Mouse (Mus musculus): ENCODE results near the gene Gm10282. TPM values are rescaled to one million over a fixed set of nuclear protein-coding genes. Genes with fewer than 3 reads are reported as not detected.

The Gm10282 gene
- polyA plus RNA-seq, 1 experiment from 2014 or later, result 9.6 TPM

GRCm38 (mm10) chr8:72349838-72350237 is 44.8 kb upstream of the Gm10282 start:
- Histone ChIP-seq H3K9me3 (ENCODE audit: control insufficient read depth, low read length) (no peaks in the 10 kb centered on the region), H3K4me3 (ENCODE audit: low read depth, low read length) (no peak overlapping the region), H3K9ac (ENCODE audit: low read length) (no peak overlapping the region), H3K36me3 (ENCODE audit: control insufficient read depth, insufficient read depth, low read length) (no peaks in the 10 kb centered on the region), H3K4me1 (replicated peaks; ENCODE audit: control insufficient read depth, insufficient read depth) (no peaks in the 10 kb centered on the region), H3K4me2 (replicated peaks; ENCODE audit: low read depth) (no peak overlapping the region), H3K27ac (replicated peaks) (no peak overlapping the region), H3K27me3 (ENCODE audit: control insufficient read depth, insufficient read depth, low read length) (no peaks in the 10 kb centered on the region)
- 89% methylated on average over 9 of the region's 9 CpGs for WGBS
- no peak for DNase-seq (ENCODE audit: low spot score)
- TF ChIP-seq CTCF (IDR thresholded peaks at IDR 0.05; ENCODE audit: low read depth) (no peak), EP300 (optimal IDR thresholded peaks at IDR 0.05) (no peak)
- ATAC-seq (ENCODE audit: low FRiP score, low TSS enrichment), result no peak

GRCm38 (mm10) chr8:72348956-72349355 is 43.9 kb upstream of the Gm10282 start:
- Histone ChIP-seq H3K9me3 (ENCODE audit: control insufficient read depth, low read length) (no peaks in the 10 kb centered on the region), H3K4me1 (replicated peaks; ENCODE audit: control insufficient read depth, insufficient read depth) (no peaks in the 10 kb centered on the region), H3K27ac (replicated peaks) (no peak overlapping the region), H3K36me3 (ENCODE audit: control insufficient read depth, insufficient read depth, low read length) (peaks cover 3% of the 10 kb centered on the region; the same call in 1 of the 2 replicates), H3K27me3 (ENCODE audit: control insufficient read depth, insufficient read depth, low read length) (no peaks in the 10 kb centered on the region), H3K4me3 (ENCODE audit: low read depth, low read length) (no peak overlapping the region), H3K4me2 (replicated peaks; ENCODE audit: low read depth) (no peak overlapping the region), H3K9ac (ENCODE audit: low read length) (no peak overlapping the region)
- 79% methylated on average over 1 of the region's 1 CpGs for WGBS
- ATAC-seq (ENCODE audit: low FRiP score, low TSS enrichment), result no peak
- TF ChIP-seq EP300 (optimal IDR thresholded peaks at IDR 0.05) (no peak), CTCF (IDR thresholded peaks at IDR 0.05; ENCODE audit: low read depth) (no peak)
- DNase-seq (ENCODE audit: low spot score), result no peak

- ATAC-seq (ENCODE audit: low FRiP score, low TSS enrichment), result 0 out of 2 replicates have a peak, but pooled peaks have one; percentile 22
- Histone ChIP-seq H3K27me3 (ENCODE audit: control insufficient read depth, insufficient read depth, low read length) (no peaks in the 10 kb centered on the region), H3K36me3 (ENCODE audit: control insufficient read depth, insufficient read depth, low read length) (peaks cover 3% of the 10 kb centered on the region; the same call in 1 of the 2 replicates), H3K4me1 (replicated peaks; ENCODE audit: control insufficient read depth, insufficient read depth) (no peaks in the 10 kb centered on the region), H3K4me2 (replicated peaks; ENCODE audit: low read depth) (no peak overlapping the region), H3K9me3 (ENCODE audit: control insufficient read depth, low read length) (no peaks in the 10 kb centered on the region), H3K27ac (replicated peaks) (no peak overlapping the region), H3K9ac (ENCODE audit: low read length) (no peak overlapping the region), H3K4me3 (ENCODE audit: low read depth, low read length) (no peak overlapping the region)
- no peak for DNase-seq (ENCODE audit: low spot score)
- no peak for TF ChIP-seq CTCF (IDR thresholded peaks at IDR 0.05; ENCODE audit: low read depth)
- no peak for TF ChIP-seq EP300 (optimal IDR thresholded peaks at IDR 0.05)
- WGBS, result 100% methylated on average over 2 of the region's 2 CpGs
Observed at GRCm38 (mm10) chr8:72348114-72348513, 43.1 kb upstream of the Gm10282 start.

- Histone ChIP-seq H3K27ac (replicated peaks) (no peak overlapping the region), H3K9ac (ENCODE audit: low read length) (no peak overlapping the region), H3K9me3 (ENCODE audit: control insufficient read depth, low read length) (no peaks in the 10 kb centered on the region), H3K36me3 (ENCODE audit: control insufficient read depth, insufficient read depth, low read length) (peaks cover 3% of the 10 kb centered on the region; the same call in 1 of the 2 replicates), H3K4me1 (replicated peaks; ENCODE audit: control insufficient read depth, insufficient read depth) (no peaks in the 10 kb centered on the region), H3K27me3 (ENCODE audit: control insufficient read depth, insufficient read depth, low read length) (no peaks in the 10 kb centered on the region), H3K4me3 (ENCODE audit: low read depth, low read length) (no peak overlapping the region), H3K4me2 (replicated peaks; ENCODE audit: low read depth) (no peak overlapping the region)
- WGBS, result 75% methylated on average over 1 of the region's 1 CpGs
- TF ChIP-seq CTCF (IDR thresholded peaks at IDR 0.05; ENCODE audit: low read depth) (no peak), EP300 (optimal IDR thresholded peaks at IDR 0.05) (no peak)
- ATAC-seq (ENCODE audit: low FRiP score, low TSS enrichment) (no peak), DNase-seq (ENCODE audit: low spot score) (no peak)
Observed at GRCm38 (mm10) chr8:72347553-72347952, 42.5 kb upstream of the Gm10282 start.

DNA sequence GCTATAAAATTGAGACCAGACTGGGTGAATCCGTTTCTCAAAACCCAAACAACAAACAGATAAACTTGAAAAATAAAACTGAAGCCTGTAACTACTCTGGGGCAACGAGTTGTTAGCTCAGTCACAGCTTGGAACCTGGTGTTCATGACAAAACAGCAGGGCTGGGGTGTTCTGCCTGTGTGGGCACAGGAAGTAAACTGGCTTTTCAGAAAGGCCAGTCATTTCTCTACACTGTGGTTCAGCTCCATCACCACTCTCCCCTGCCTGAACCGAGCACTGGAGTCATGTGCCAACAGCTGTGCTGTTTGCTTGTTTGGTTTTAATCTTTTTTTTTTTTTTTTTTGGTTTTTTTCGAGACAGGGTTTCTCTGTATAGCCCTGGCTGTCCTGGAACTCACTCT is 38.7 kb upstream of the Gm10282 start:
- no peak for ATAC-seq (ENCODE audit: low FRiP score, low TSS enrichment)
- Histone ChIP-seq H3K4me2 (replicated peaks; ENCODE audit: low read depth) (no peak overlapping the region), H3K9ac (ENCODE audit: low read length) (no peak overlapping the region), H3K4me3 (ENCODE audit: low read depth, low read length) (no peak overlapping the region), H3K27ac (replicated peaks) (no peak overlapping the region), H3K27me3 (ENCODE audit: control insufficient read depth, insufficient read depth, low read length) (no peaks in the 10 kb centered on the region), H3K4me1 (replicated peaks; ENCODE audit: control insufficient read depth, insufficient read depth) (no peaks in the 10 kb centered on the region), H3K36me3 (ENCODE audit: control insufficient read depth, insufficient read depth, low read length) (peaks cover 18% of the 10 kb centered on the region; the same call in 1 of the 2 replicates), H3K9me3 (ENCODE audit: control insufficient read depth, low read length) (no peaks in the 10 kb centered on the region)
- no peak for DNase-seq (ENCODE audit: low spot score)
- 79% methylated on average over 3 of the region's 4 CpGs for WGBS
- TF ChIP-seq CTCF (IDR thresholded peaks at IDR 0.05; ENCODE audit: low read depth) (no peak), EP300 (optimal IDR thresholded peaks at IDR 0.05) (no peak)

GRCm38 (mm10) chr8:72342556-72343300 is 37.7 kb upstream of the Gm10282 start:
- H3K27me3 ChIP-seq (ENCODE audit: control insufficient read depth, insufficient read depth, low read length), result no peaks in the 10 kb centered on the region
- no peaks in the 10 kb centered on the region for H3K9me3 ChIP-seq (ENCODE audit: control insufficient read depth, low read length)
- WGBS, result 91% methylated on average over 5 of the region's 5 CpGs
- peaks cover 22% of the 10 kb centered on the region; the same call in 1 of the 2 replicates for H3K36me3 ChIP-seq (ENCODE audit: control insufficient read depth, insufficient read depth, low read length)
- no peak overlapping the region for H3K9ac ChIP-seq (ENCODE audit: low read length)
- H3K4me3 ChIP-seq (ENCODE audit: low read depth, low read length), result no peak overlapping the region
- H3K4me1 ChIP-seq (replicated peaks; ENCODE audit: control insufficient read depth, insufficient read depth), result no peaks in the 10 kb centered on the region
- H3K27ac ChIP-seq (replicated peaks), result no peak overlapping the region
- ATAC-seq (ENCODE audit: low FRiP score, low TSS enrichment) (no peak), DNase-seq (ENCODE audit: low spot score) (no peak)
- H3K4me2 ChIP-seq (replicated peaks; ENCODE audit: low read depth), result no peak overlapping the region
- TF ChIP-seq EP300 (optimal IDR thresholded peaks at IDR 0.05) (no peak), CTCF (IDR thresholded peaks at IDR 0.05; ENCODE audit: low read depth) (no peak)

Measured in stomach, postnatal 0 days (tissue).